Mouse (Mus musculus): ENCODE results near the gene Fam53b. TPM values are rescaled to one million over a fixed set of nuclear protein-coding genes. Genes with fewer than 3 reads are reported as not detected.

The Fam53b gene
- polyA plus RNA-seq, 1 experiment from 2014 or later, result 16.4 TPM

DNA sequence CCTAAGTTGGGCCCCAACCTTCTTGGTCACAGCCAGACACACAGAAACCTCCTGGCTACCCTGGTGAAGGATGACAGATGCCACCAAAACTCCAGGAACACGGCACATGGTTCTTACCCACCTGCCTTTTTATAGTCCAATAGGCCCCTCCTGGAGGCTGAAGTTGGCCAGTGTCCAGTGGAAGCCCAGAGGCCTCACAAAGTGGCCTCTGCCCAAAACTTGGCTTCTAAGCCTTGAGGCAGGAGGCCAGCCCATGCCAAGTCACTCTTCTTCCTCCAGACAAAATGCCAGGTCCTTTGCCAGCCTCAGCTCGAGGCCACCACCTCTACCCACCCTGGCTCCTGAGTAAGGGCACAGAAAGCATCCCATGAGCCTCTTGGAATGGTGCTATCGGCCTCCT lies 130.8 kb downstream of the Fam53b start:
- no peak overlapping the region for H3K4me2 ChIP-seq (ENCODE audit: low read depth, low read length)
- H3K27ac ChIP-seq (ENCODE audit: low read length), result no peak overlapping the region
- H3K9me3 ChIP-seq (replicated peaks; ENCODE audit: control insufficient read depth, low read length), result no peaks in the 10 kb centered on the region
- H3K27me3 ChIP-seq (ENCODE audit: control insufficient read depth, insufficient read depth, low read length), result no peaks in the 10 kb centered on the region
- no peak overlapping the region for H3K9ac ChIP-seq (ENCODE audit: low read length)
- 62% methylated on average over 3 of the region's 3 CpGs for WGBS
- no peak overlapping the region for H3K4me3 ChIP-seq (ENCODE audit: low read length)
- peaks cover 18% of the 10 kb centered on the region for H3K4me1 ChIP-seq (ENCODE audit: control insufficient read depth, insufficient read depth, low read length)
- no peaks in the 10 kb centered on the region for H3K36me3 ChIP-seq (ENCODE audit: control insufficient read depth, insufficient read depth)
- no peak for ATAC-seq (replicated peaks; ENCODE audit: extremely low read depth, insufficient read depth, low FRiP score)

- no peaks in the 10 kb centered on the region for H3K9me3 ChIP-seq (replicated peaks; ENCODE audit: control insufficient read depth, low read length)
- ATAC-seq (replicated peaks; ENCODE audit: extremely low read depth, insufficient read depth, low FRiP score), result no peak
- no peak overlapping the region for H3K4me3 ChIP-seq (ENCODE audit: low read length)
- no peaks in the 10 kb centered on the region for H3K36me3 ChIP-seq (ENCODE audit: control insufficient read depth, insufficient read depth)
- no peak overlapping the region for H3K27ac ChIP-seq (ENCODE audit: low read length)
- peaks cover 12% of the 10 kb centered on the region for H3K4me1 ChIP-seq (ENCODE audit: control insufficient read depth, insufficient read depth, low read length)
- H3K9ac ChIP-seq (ENCODE audit: low read length), result no peak overlapping the region
- H3K4me2 ChIP-seq (ENCODE audit: low read depth, low read length), result no peak overlapping the region
- H3K27me3 ChIP-seq (ENCODE audit: control insufficient read depth, insufficient read depth, low read length), result no peaks in the 10 kb centered on the region
- WGBS, result 90% methylated on average over 3 of the region's 3 CpGs
Measured at GRCm38 (mm10) chr7:132682336-132682735, 131.3 kb downstream of the Fam53b start.

- Histone ChIP-seq H3K36me3 (ENCODE audit: control insufficient read depth, insufficient read depth) (no peaks in the 10 kb centered on the region), H3K9me3 (replicated peaks; ENCODE audit: control insufficient read depth, low read length) (no peaks in the 10 kb centered on the region), H3K4me3 (ENCODE audit: low read length) (no peak overlapping the region), H3K4me2 (ENCODE audit: low read depth, low read length) (no peak overlapping the region), H3K9ac (ENCODE audit: low read length) (no peak overlapping the region), H3K27me3 (ENCODE audit: control insufficient read depth, insufficient read depth, low read length) (no peaks in the 10 kb centered on the region), H3K4me1 (ENCODE audit: control insufficient read depth, insufficient read depth, low read length) (peaks cover 9% of the 10 kb centered on the region), H3K27ac (ENCODE audit: low read length) (no peak overlapping the region)
- 75% methylated on average over 1 of the region's 1 CpGs for WGBS
- no peak for ATAC-seq (replicated peaks; ENCODE audit: extremely low read depth, insufficient read depth, low FRiP score)
Measured at GRCm38 (mm10) chr7:132681831-132682230, 131.9 kb downstream of the Fam53b start.

DNA sequence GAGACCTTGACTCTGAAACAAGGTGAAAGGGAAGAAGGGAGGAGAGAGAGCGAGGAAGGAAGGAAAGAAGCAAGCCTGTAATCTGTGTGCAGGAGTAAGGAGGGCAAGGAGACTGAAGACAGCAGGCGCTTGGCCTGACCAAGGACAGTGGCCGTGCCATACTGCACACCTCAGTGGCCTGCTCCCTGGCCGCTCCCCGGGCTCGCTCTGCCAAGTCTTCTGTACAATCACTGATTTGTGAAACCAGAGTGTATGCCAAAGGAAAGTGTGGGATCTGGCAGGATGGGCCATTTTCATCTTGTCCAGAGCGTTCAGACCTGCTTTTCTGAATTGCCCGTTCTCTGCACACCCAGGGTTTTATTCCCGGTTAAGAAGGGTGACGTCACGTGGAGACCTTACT lies 132.4 kb downstream of the Fam53b start:
- Histone ChIP-seq H3K27me3 (ENCODE audit: control insufficient read depth, insufficient read depth, low read length) (no peaks in the 10 kb centered on the region), H3K9ac (ENCODE audit: low read length) (no peak overlapping the region), H3K4me3 (ENCODE audit: low read length) (no peak overlapping the region), H3K4me1 (ENCODE audit: control insufficient read depth, insufficient read depth, low read length) (peaks cover 9% of the 10 kb centered on the region), H3K36me3 (ENCODE audit: control insufficient read depth, insufficient read depth) (no peaks in the 10 kb centered on the region), H3K4me2 (ENCODE audit: low read depth, low read length) (no peak overlapping the region), H3K27ac (ENCODE audit: low read length) (no peak overlapping the region), H3K9me3 (replicated peaks; ENCODE audit: control insufficient read depth, low read length) (no peaks in the 10 kb centered on the region)
- 88% methylated on average over 11 of the region's 11 CpGs for WGBS
- no peak for ATAC-seq (replicated peaks; ENCODE audit: extremely low read depth, insufficient read depth, low FRiP score)

GRCm38 (mm10) chr7:132679549-132679948 lies 134.1 kb downstream of the Fam53b start:
- Histone ChIP-seq H3K4me1 (ENCODE audit: control insufficient read depth, insufficient read depth, low read length) (peaks cover 11% of the 10 kb centered on the region), H3K4me2 (ENCODE audit: low read depth, low read length) (no peak overlapping the region), H3K27me3 (ENCODE audit: control insufficient read depth, insufficient read depth, low read length) (no peaks in the 10 kb centered on the region), H3K9me3 (replicated peaks; ENCODE audit: control insufficient read depth, low read length) (no peaks in the 10 kb centered on the region), H3K27ac (ENCODE audit: low read length) (no peak overlapping the region), H3K9ac (ENCODE audit: low read length) (no peak overlapping the region), H3K4me3 (ENCODE audit: low read length) (no peak overlapping the region), H3K36me3 (ENCODE audit: control insufficient read depth, insufficient read depth) (no peaks in the 10 kb centered on the region)
- ATAC-seq (replicated peaks; ENCODE audit: extremely low read depth, insufficient read depth, low FRiP score), result no peak
- 77% methylated on average over 6 of the region's 6 CpGs for WGBS

- ATAC-seq (replicated peaks; ENCODE audit: extremely low read depth, insufficient read depth, low FRiP score), result no peak
- Histone ChIP-seq H3K9me3 (replicated peaks; ENCODE audit: control insufficient read depth, low read length) (no peaks in the 10 kb centered on the region), H3K27ac (ENCODE audit: low read length) (no peak overlapping the region), H3K4me1 (ENCODE audit: control insufficient read depth, insufficient read depth, low read length) (peaks cover 15% of the 10 kb centered on the region), H3K4me3 (ENCODE audit: low read length) (no peak overlapping the region), H3K4me2 (ENCODE audit: low read depth, low read length) (no peak overlapping the region), H3K27me3 (ENCODE audit: control insufficient read depth, insufficient read depth, low read length) (no peaks in the 10 kb centered on the region), H3K36me3 (ENCODE audit: control insufficient read depth, insufficient read depth) (no peaks in the 10 kb centered on the region), H3K9ac (ENCODE audit: low read length) (no peak overlapping the region)
- WGBS, result 52% methylated on average over 4 of the region's 4 CpGs
Measured at GRCm38 (mm10) chr7:132679117-132679516, 134.6 kb downstream of the Fam53b start.

- Histone ChIP-seq H3K9ac (ENCODE audit: low read length) (no peak overlapping the region), H3K9me3 (replicated peaks; ENCODE audit: control insufficient read depth, low read length) (no peaks in the 10 kb centered on the region), H3K27ac (ENCODE audit: low read length) (no peak overlapping the region), H3K36me3 (ENCODE audit: control insufficient read depth, insufficient read depth) (no peaks in the 10 kb centered on the region), H3K27me3 (ENCODE audit: control insufficient read depth, insufficient read depth, low read length) (no peaks in the 10 kb centered on the region), H3K4me2 (ENCODE audit: low read depth, low read length) (no peak overlapping the region), H3K4me1 (ENCODE audit: control insufficient read depth, insufficient read depth, low read length) (peaks cover 18% of the 10 kb centered on the region), H3K4me3 (ENCODE audit: low read length) (no peak overlapping the region)
- no peak for ATAC-seq (replicated peaks; ENCODE audit: extremely low read depth, insufficient read depth, low FRiP score)
- 70% methylated on average over 2 of the region's 2 CpGs for WGBS
Measured at GRCm38 (mm10) chr7:132675922-132676321, 137.8 kb downstream of the Fam53b start.

- Histone ChIP-seq H3K4me2 (ENCODE audit: low read depth, low read length) (no peak overlapping the region), H3K27ac (ENCODE audit: low read length) (peak overlapping the region; percentile 72), H3K36me3 (ENCODE audit: control insufficient read depth, insufficient read depth) (no peaks in the 10 kb centered on the region), H3K9ac (ENCODE audit: low read length) (no peak overlapping the region), H3K27me3 (ENCODE audit: control insufficient read depth, insufficient read depth, low read length) (no peaks in the 10 kb centered on the region), H3K9me3 (replicated peaks; ENCODE audit: control insufficient read depth, low read length) (no peaks in the 10 kb centered on the region), H3K4me3 (ENCODE audit: low read length) (no peak overlapping the region), H3K4me1 (ENCODE audit: control insufficient read depth, insufficient read depth, low read length) (peaks cover 18% of the 10 kb centered on the region)
- peak; percentile 90 for ATAC-seq (replicated peaks; ENCODE audit: extremely low read depth, insufficient read depth, low FRiP score)
- 38% methylated on average over 17 of the region's 17 CpGs for WGBS
Measured at GRCm38 (mm10) chr7:132673931-132674755, 139.5 kb downstream of the Fam53b start.

DNA sequence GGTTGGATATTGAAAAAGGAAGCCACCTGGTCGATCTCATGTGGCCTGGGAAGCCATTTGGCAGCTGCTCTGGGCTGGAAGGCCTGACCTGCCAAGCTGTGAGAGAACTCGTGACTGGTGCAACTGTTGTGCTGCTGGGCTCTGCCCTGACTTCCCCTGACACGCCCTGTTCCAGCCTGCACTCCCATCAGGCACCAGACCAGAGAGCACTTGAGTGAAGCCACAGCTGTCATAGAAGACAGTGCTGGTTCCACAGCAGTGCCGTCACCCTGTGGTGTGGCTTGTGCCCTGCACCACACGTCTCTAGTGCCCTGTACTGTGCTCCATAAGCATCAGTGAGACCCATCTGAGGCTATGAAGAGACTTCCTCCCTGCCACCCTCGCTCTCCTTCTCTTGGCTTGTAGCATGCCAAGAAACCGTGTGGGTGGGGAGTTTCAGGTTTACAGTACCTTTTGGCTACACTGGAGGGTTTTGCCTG lies 141.2 kb downstream of the Fam53b start:
- Histone ChIP-seq H3K9ac (ENCODE audit: low read length) (no peak overlapping the region), H3K4me2 (ENCODE audit: low read depth, low read length) (no peak overlapping the region), H3K4me1 (ENCODE audit: control insufficient read depth, insufficient read depth, low read length) (peaks cover 20% of the 10 kb centered on the region), H3K36me3 (ENCODE audit: control insufficient read depth, insufficient read depth) (no peaks in the 10 kb centered on the region), H3K4me3 (ENCODE audit: low read length) (no peak overlapping the region), H3K9me3 (replicated peaks; ENCODE audit: control insufficient read depth, low read length) (no peaks in the 10 kb centered on the region), H3K27ac (ENCODE audit: low read length) (peak overlapping the region; percentile 1; the same call in 1 of the 2 replicates), H3K27me3 (ENCODE audit: control insufficient read depth, insufficient read depth, low read length) (no peaks in the 10 kb centered on the region)
- ATAC-seq (replicated peaks; ENCODE audit: extremely low read depth, insufficient read depth, low FRiP score), result 0 out of 2 replicates have a peak, but pooled peaks have one; percentile 10
- WGBS, result 55% methylated on average over 7 of the region's 7 CpGs
